Mouse (Mus musculus) spleen, postnatal 4 days (tissue): ENCODE measurements at regions not wholly inside any gene's neighbourhood (a gene's known extent, or its start where the extent isn't known, plus 50 kb on each side); places are given as distances from the start of the nearest gene placed in this dataset.
"Not testable (repeated sequence)": the region's sequence is repeated elsewhere in the genome, so short reads cannot be mapped to it uniquely, and the experiment has no call there.

Experiments
- DNase-seq, 2 experiments: peaks; one replicate each; pipeline ENCODE4 v3.0.0; 2022; ENCODE audit warnings: low spot score in 2 of 2

GRCm38 (mm10) chr2:171985813-171986572 lies 57.3 kb downstream of the Cbln4 start:
- DNase-seq = no peak

- DNase-seq = no peak
Measured at GRCm38 (mm10) chr2:171969311-171969905, 73.9 kb downstream of the Cbln4 start.

- no peak for DNase-seq
Measured at GRCm38 (mm10) chr2:171946569-171947250, 96.6 kb downstream of the Cbln4 start.

- DNase-seq = no peak
Measured at GRCm38 (mm10) chr2:171942671-171943070, 100.6 kb downstream of the Cbln4 start.

GRCm38 (mm10) chr2:171935646-171936325 lies 107.5 kb downstream of the Cbln4 start:
- DNase-seq = no peak

GRCm38 (mm10) chr2:171920960-171921359 lies 122.3 kb downstream of the Cbln4 start:
- DNase-seq = no peak

- DNase-seq = no peak
Measured at GRCm38 (mm10) chr2:171887306-171887705, 156.0 kb downstream of the Cbln4 start.

- not testable (repeated sequence) for DNase-seq
Measured at GRCm38 (mm10) chr2:171879238-171879960, 163.9 kb downstream of the Cbln4 start.

GRCm38 (mm10) chr2:171867550-171867949 lies 175.7 kb downstream of the Cbln4 start:
- DNase-seq = no peak

GRCm38 (mm10) chr2:171864376-171864965 lies 178.8 kb downstream of the Cbln4 start:
- DNase-seq = no peak

GRCm38 (mm10) chr2:171862626-171863025 lies 180.6 kb downstream of the Cbln4 start:
- no peak for DNase-seq

- no peak for DNase-seq
Measured at GRCm38 (mm10) chr2:171858894-171859293, 184.4 kb downstream of the Cbln4 start.

- DNase-seq = no peak
Measured at GRCm38 (mm10) chr2:171856491-171856890, 186.8 kb downstream of the Cbln4 start.

GRCm38 (mm10) chr2:171846826-171847492 lies 196.3 kb downstream of the Cbln4 start:
- DNase-seq = no peak

GRCm38 (mm10) chr2:171840058-171840713 lies 203.1 kb downstream of the Cbln4 start:
- DNase-seq = no peak

- DNase-seq = no peak
Measured at GRCm38 (mm10) chr2:171822156-171822555, 221.1 kb downstream of the Cbln4 start.

GRCm38 (mm10) chr2:171818504-171818903 lies 224.8 kb downstream of the Cbln4 start:
- no peak for DNase-seq

- DNase-seq = no peak
Measured at GRCm38 (mm10) chr2:171816685-171817419, 226.4 kb downstream of the Cbln4 start.

GRCm38 (mm10) chr2:171812701-171813100 lies 230.6 kb downstream of the Cbln4 start:
- DNase-seq = no peak
